Mouse (Mus musculus): ENCODE data around the gene Acd. TPM values are rescaled to one million over a fixed set of nuclear protein-coding genes. Genes with fewer than 3 reads are reported as not detected.

Acd gene
- polyA plus RNA-seq, 1 experiment from 2014 or later: 44.0 TPM

GRCm38 (mm10) chr8:105699488-105700215 lies 1.2 kb downstream of the Acd start:
- no peaks in the 10 kb centered on the region for H3K9me3 ChIP-seq
- no peak overlapping the region for H3K27ac ChIP-seq (replicated peaks)
- peak overlapping the region; percentile 84 for H3K4me3 ChIP-seq
- peak overlapping the region; percentile 97 for H3K4me2 ChIP-seq
- H3K27me3 ChIP-seq (replicated peaks): peaks cover 11% of the 10 kb centered on the region
- peaks cover 52% of the 10 kb centered on the region for H3K36me3 ChIP-seq
- WGBS: 85% methylated on average over 11 of the region's 11 CpGs
- ATAC-seq (ENCODE audit: extremely low read depth, insufficient number of reproducible peaks, low FRiP score, low TSS enrichment): no peak
- peaks cover 22% of the 10 kb centered on the region for H3K4me1 ChIP-seq
- peak overlapping the region; percentile 85 for H3K9ac ChIP-seq

DNA sequence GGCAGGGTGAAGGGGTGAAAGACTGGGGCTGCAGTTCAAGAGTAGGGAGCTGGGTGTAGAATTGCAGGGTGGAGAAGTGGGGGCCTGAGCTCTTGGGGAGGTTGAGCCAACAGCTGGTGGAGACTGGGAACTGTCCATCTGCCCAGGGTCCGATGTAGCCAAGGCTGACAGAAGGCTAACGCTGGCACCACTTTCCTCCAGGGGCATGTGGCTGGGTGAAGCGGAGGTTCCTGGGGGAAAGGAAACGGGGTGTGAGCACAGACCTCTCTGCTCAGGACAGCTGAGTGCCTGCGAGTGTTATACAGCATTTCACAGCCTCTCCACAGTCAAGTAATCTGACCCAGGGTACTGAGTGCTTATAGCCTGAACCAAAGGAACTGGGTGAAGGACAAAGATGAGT lies 2.2 kb downstream of the Acd start:
- ATAC-seq (ENCODE audit: extremely low read depth, insufficient number of reproducible peaks, low FRiP score, low TSS enrichment): no peak
- Histone ChIP-seq H3K36me3 (peaks cover 46% of the 10 kb centered on the region), H3K27ac (replicated peaks) (no peak overlapping the region), H3K4me2 (no peak overlapping the region), H3K4me1 (peaks cover 31% of the 10 kb centered on the region), H3K27me3 (replicated peaks) (peaks cover 21% of the 10 kb centered on the region), H3K9ac (no peak overlapping the region), H3K9me3 (no peaks in the 10 kb centered on the region), H3K4me3 (no peak overlapping the region)
- WGBS: 86% methylated on average over 5 of the region's 5 CpGs

- ATAC-seq (ENCODE audit: extremely low read depth, insufficient number of reproducible peaks, low FRiP score, low TSS enrichment): no peak
- Histone ChIP-seq H3K27me3 (replicated peaks) (peaks cover 25% of the 10 kb centered on the region), H3K4me1 (peaks cover 30% of the 10 kb centered on the region), H3K4me3 (no peak overlapping the region), H3K36me3 (peaks cover 40% of the 10 kb centered on the region), H3K4me2 (no peak overlapping the region), H3K9ac (no peak overlapping the region), H3K9me3 (no peaks in the 10 kb centered on the region), H3K27ac (replicated peaks) (no peak overlapping the region)
- WGBS: 83% methylated on average over 17 of the region's 17 CpGs
These were observed 3.6 kb downstream of the Acd start for GRCm38 (mm10) chr8:105697196-105697780.

DNA sequence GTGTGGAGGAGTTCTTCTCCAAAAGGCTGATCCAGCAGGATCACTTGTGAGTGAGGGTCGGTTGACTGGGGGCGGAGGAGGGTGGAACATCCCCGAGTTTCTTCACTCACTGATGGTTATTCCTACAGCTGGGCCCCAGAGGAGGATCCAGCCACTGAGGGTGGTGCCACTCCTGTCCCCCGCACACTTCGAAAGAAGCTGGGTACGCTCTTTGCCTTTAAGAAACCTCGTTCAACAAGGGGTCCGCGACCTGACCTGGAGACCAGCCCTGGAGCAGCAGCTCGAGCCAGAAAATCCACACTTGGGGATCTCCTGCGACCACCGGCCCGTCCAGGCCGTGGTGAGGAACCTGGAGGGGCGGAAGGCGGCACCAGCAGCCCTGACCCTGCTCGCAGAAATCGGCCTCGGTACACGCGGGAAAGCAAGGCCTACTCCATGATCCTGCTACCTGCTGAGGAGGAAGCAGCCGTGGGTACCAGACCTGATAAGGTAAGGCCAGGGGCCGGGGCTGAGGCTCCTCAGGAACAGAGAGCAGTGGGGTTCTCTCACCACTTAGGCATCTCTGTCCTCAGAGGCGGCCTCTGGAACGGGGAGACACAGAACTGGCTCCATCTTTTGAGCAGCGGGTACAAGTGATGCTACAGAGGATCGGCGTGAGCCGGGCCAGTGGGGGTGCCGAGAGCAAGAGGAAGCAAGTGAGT lies 5.7 kb downstream of the Acd start:
- WGBS: 69% methylated on average over 30 of the region's 30 CpGs
- no peak overlapping the region for H3K27ac ChIP-seq (replicated peaks)
- peaks cover 32% of the 10 kb centered on the region for H3K27me3 ChIP-seq (replicated peaks)
- no peak for ATAC-seq (ENCODE audit: extremely low read depth, insufficient number of reproducible peaks, low FRiP score, low TSS enrichment)
- peaks cover 40% of the 10 kb centered on the region for H3K36me3 ChIP-seq
- H3K4me2 ChIP-seq: no peak overlapping the region
- H3K9ac ChIP-seq: no peak overlapping the region
- H3K4me1 ChIP-seq: peaks cover 20% of the 10 kb centered on the region
- no peak overlapping the region for H3K4me3 ChIP-seq
- no peaks in the 10 kb centered on the region for H3K9me3 ChIP-seq

- H3K27ac ChIP-seq (replicated peaks): no peak overlapping the region
- 8% methylated on average over 40 of the region's 40 CpGs for WGBS
- ATAC-seq (ENCODE audit: extremely low read depth, insufficient number of reproducible peaks, low FRiP score, low TSS enrichment): 0 out of 2 replicates have a peak, but pooled peaks have one; percentile 6
These were observed 6.7 kb downstream of the Acd start for GRCm38 (mm10) chr8:105694051-105694799.

DNA sequence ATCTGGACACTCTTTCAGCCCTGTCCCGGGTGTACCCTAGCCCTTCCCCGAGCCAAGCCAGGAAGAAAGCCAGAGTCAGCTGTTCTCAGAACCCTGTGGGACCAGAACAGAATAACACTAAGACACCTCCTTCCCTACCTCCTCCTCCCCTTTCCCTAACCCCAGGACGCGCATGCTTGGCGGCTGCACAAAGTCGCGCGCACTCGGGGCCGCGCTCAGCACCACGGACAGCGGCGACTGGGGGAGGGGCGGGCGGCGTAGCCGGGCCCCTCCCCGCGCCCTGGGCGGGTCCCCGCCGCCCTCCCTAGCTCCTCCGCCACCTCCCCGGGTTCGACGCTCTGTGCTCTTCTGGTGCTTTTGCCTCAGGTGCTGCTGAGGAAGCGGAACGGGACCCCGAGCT lies 7.3 kb downstream of the Acd start:
- Histone ChIP-seq H3K9me3 (no peaks in the 10 kb centered on the region), H3K4me3 (peak overlapping the region; percentile 56), H3K4me2 (peak overlapping the region; percentile 91), H3K36me3 (peaks cover 32% of the 10 kb centered on the region), H3K4me1 (peaks cover 12% of the 10 kb centered on the region), H3K27ac (replicated peaks) (no peak overlapping the region), H3K27me3 (replicated peaks) (peaks cover 48% of the 10 kb centered on the region), H3K9ac (peak overlapping the region; percentile 71)
- 4% methylated on average over 28 of the region's 30 CpGs for WGBS
- ATAC-seq (ENCODE audit: extremely low read depth, insufficient number of reproducible peaks, low FRiP score, low TSS enrichment): peak; percentile 5

More at GRCm38 (mm10) chr8:105694051-105694799, 6.7 kb downstream of the Acd start:
- Histone ChIP-seq H3K9me3 (no peaks in the 10 kb centered on the region), H3K4me3 (peak overlapping the region; percentile 56), H3K36me3 (peaks cover 37% of the 10 kb centered on the region), H3K27me3 (replicated peaks) (peaks cover 42% of the 10 kb centered on the region), H3K9ac (peak overlapping the region; percentile 71), H3K4me1 (peaks cover 12% of the 10 kb centered on the region), H3K4me2 (peak overlapping the region; percentile 91)

DNA sequence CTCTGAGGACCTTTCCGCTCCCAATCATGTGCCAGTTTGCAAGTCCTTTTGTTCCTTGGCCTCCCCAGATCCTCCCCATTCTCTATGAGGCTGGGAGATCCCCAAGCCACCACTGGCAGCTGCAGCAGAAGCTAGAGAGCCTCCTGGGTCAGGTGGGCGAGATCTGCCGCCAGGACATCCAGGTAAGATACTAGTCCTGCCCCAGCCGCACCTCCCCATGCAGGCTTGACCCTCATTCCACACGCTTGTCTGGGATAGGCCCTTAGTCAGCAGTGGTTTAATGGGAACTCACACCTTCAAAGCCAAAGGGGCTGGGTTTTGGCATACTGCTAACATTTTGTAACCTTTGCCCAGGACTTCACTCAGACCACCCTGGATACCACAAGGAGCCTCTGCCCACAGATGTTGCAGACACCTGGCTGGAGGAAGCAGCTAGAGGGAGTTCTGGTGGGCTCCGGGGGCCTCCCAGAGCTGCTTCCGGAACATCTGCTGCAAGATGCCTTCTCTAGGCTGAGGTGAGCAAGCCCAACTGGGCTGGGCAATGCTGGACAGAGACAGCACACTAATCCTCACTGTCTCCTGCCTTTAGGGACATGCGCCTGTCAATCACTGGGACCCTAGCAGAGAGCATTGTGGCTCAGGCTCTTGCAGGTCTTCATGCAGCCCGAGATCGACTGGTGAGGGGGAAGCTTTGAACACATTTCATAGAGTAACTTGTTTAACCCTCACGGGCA lies 8.3 kb downstream of the Acd start:
- WGBS: 90% methylated on average over 11 of the region's 11 CpGs
- Histone ChIP-seq H3K9ac (no peak overlapping the region), H3K4me2 (no peak overlapping the region), H3K9me3 (no peaks in the 10 kb centered on the region), H3K36me3 (peaks cover 22% of the 10 kb centered on the region), H3K4me1 (peaks cover 16% of the 10 kb centered on the region), H3K27me3 (replicated peaks) (peaks cover 58% of the 10 kb centered on the region), H3K27ac (replicated peaks) (no peak overlapping the region), H3K4me3 (no peak overlapping the region)
- no peak for ATAC-seq (ENCODE audit: extremely low read depth, insufficient number of reproducible peaks, low FRiP score, low TSS enrichment)

GRCm38 (mm10) chr8:105690978-105691377 lies 9.9 kb downstream of the Acd start:
- H3K4me1 ChIP-seq: peaks cover 19% of the 10 kb centered on the region
- peaks cover 58% of the 10 kb centered on the region for H3K27me3 ChIP-seq (replicated peaks)
- 72% methylated on average over 14 of the region's 14 CpGs for WGBS
- no peak overlapping the region for H3K9ac ChIP-seq
- peaks cover 8% of the 10 kb centered on the region for H3K36me3 ChIP-seq
- H3K4me3 ChIP-seq: no peak overlapping the region
- no peak overlapping the region for H3K4me2 ChIP-seq
- no peak overlapping the region for H3K27ac ChIP-seq (replicated peaks)
- ATAC-seq (ENCODE audit: extremely low read depth, insufficient number of reproducible peaks, low FRiP score, low TSS enrichment): no peak
- H3K9me3 ChIP-seq: no peaks in the 10 kb centered on the region

- ATAC-seq (ENCODE audit: extremely low read depth, insufficient number of reproducible peaks, low FRiP score, low TSS enrichment): no peak
- Histone ChIP-seq H3K36me3 (peaks cover 6% of the 10 kb centered on the region), H3K27ac (replicated peaks) (no peak overlapping the region), H3K4me1 (peaks cover 24% of the 10 kb centered on the region), H3K4me3 (no peak overlapping the region), H3K4me2 (no peak overlapping the region), H3K9ac (no peak overlapping the region), H3K27me3 (replicated peaks) (peaks cover 49% of the 10 kb centered on the region), H3K9me3 (no peaks in the 10 kb centered on the region)
- 86% methylated on average over 9 of the region's 9 CpGs for WGBS
These were observed 10.9 kb downstream of the Acd start for GRCm38 (mm10) chr8:105689983-105690360.

DNA sequence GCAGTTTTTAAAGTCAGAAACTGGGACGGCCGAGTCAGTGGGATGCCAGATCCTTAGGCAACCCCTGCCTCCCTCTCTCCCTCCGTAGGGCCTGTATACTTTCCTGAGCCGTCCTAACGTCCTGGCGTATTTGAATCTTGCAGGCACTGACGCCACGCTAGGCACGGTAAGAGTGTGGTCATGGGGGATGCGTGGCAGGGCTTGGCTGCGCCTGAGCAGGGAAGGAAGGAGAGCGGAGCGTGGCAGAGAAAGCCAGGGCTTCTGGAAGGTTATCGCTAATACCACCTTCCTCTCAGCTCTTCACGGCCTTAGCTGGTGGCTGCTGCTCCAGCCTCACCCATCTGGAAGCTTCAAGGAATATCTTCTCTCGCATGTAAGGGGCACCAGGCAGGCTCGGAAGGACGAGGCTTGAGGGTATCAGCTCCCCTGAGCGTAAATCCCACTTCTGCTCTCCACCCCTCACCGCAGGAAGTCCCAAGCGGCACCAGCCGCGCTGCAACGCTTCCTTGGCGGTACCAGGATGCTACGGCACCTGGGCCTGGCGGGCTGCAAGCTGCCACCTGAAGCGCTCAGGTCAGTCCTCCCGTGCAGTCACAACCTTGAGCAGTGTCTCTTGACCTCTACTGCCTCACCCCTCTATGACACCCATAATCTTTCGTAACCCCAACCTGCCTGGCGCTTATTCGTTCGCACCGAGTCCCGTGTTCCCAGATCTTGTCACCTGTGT lies 11.5 kb downstream of the Acd start:
- Histone ChIP-seq H3K9ac (no peak overlapping the region), H3K9me3 (no peaks in the 10 kb centered on the region), H3K4me2 (no peak overlapping the region), H3K27ac (replicated peaks) (no peak overlapping the region), H3K4me3 (no peak overlapping the region), H3K4me1 (peaks cover 22% of the 10 kb centered on the region), H3K27me3 (replicated peaks) (peaks cover 44% of the 10 kb centered on the region), H3K36me3 (peaks cover 11% of the 10 kb centered on the region)
- WGBS: 62% methylated on average over 35 of the region's 35 CpGs
- no peak for ATAC-seq (ENCODE audit: extremely low read depth, insufficient number of reproducible peaks, low FRiP score, low TSS enrichment)
